Mouse (Mus musculus): ENCODE results near the gene Fibcd1. TPM values are rescaled to one million over a fixed set of nuclear protein-coding genes. Genes with fewer than 3 reads are reported as not detected.

The Fibcd1 gene
- polyA plus RNA-seq, 1 experiment = 0.13 TPM

DNA sequence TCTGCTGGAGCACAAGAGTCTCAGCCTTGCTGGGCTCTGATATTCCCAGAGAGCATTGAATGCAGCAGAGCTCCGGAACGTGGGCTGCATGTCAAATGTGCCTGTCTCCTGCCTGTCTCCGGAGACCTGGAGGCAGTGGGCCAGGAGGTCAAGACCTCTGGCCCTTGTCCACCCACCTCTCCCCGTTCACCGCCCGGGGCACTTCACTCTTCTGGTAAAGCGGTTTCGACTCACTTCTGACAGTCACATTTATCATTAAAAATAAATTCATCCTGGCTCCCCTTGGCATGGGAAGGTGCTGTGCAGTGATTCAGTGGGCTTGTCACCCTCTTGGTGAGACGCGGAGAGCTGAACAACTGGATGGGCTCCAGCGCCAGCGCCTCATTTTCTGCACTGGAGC is 4.3 kb upstream of the Fibcd1 start:
- no peaks in the 10 kb centered on the region for H3K36me3 ChIP-seq (ENCODE audit: control insufficient read depth, insufficient read depth)
- no peak overlapping the region for H3K4me2 ChIP-seq (ENCODE audit: low read depth)
- no peak for TF ChIP-seq USF1 (IDR thresholded peaks at IDR 0.05; ENCODE audit: low read depth)
- TF ChIP-seq POLR2A (IDR thresholded peaks at IDR 0.05; ENCODE audit: insufficient read length, low read depth) = no peak
- TF ChIP-seq REST (IDR thresholded peaks at IDR 0.05; ENCODE audit: insufficient read depth, insufficient read length) = no peak
- TF ChIP-seq E2F4 (IDR thresholded peaks at IDR 0.05; ENCODE audit: insufficient read depth) = no peak
- TF ChIP-seq MYOG (IDR thresholded peaks at IDR 0.05; ENCODE audit: control insufficient read depth in 1 of 3, insufficient read depth in 1 of 3, insufficient read length in 2 of 3, low read depth in 2 of 3) = no peak
- no peak for TF ChIP-seq SRF (IDR thresholded peaks at IDR 0.05; ENCODE audit: control insufficient read depth, insufficient read length, low read depth)
- TF ChIP-seq CEBPB (IDR thresholded peaks at IDR 0.05; ENCODE audit: insufficient read depth, poor library complexity, severe bottlenecking) = no peak
- TF ChIP-seq TCF3 (IDR thresholded peaks at IDR 0.05; ENCODE audit: insufficient read length, low read depth) = no peak
- no peak for TF ChIP-seq POLR2AphosphoS2 (IDR thresholded peaks at IDR 0.05; ENCODE audit: insufficient read length, low read depth)
- TF ChIP-seq MYOD1 (IDR thresholded peaks at IDR 0.05; ENCODE audit: control insufficient read depth in 1 of 3, insufficient read length in 2 of 3, low read depth in 2 of 3) = no peak
- no peak for TF ChIP-seq MAX (IDR thresholded peaks at IDR 0.05; ENCODE audit: low read depth)
- TF ChIP-seq TCF12 (IDR thresholded peaks at IDR 0.05; ENCODE audit: insufficient read depth, poor library complexity, severe bottlenecking) = no peak
- H3K27me3 ChIP-seq (ENCODE audit: control insufficient read depth, insufficient read depth, insufficient read length) = peaks cover 45% of the 10 kb centered on the region
- H3ac ChIP-seq (ENCODE audit: control insufficient read depth, insufficient read length) = no peak overlapping the region
- H3K79me2 ChIP-seq (ENCODE audit: control insufficient read depth, insufficient read depth) = no peaks in the 10 kb centered on the region
- H3K4me3 ChIP-seq = no peak overlapping the region

DNA sequence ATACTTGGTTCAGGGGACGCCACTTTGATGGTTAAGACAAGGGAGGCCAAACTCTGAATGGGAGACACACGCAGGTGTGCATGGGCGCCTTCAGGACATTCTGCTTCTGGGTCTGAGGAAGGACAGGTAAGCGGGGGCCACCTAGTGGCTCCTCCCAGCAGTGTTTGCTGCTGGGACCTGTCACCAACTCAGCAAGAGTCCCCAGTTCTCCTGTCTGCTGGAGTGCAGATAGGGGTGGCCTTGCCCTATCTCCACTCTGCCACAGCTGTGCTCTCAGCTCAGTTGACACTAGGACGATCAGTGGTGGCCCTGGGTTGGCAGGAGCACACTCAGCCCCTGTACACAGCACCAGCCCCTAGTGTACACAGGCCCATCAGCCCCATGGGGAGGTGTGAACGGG is 2.1 kb upstream of the Fibcd1 start:
- Histone ChIP-seq H3K79me2 (ENCODE audit: control insufficient read depth, insufficient read depth) (no peaks in the 10 kb centered on the region), H3ac (ENCODE audit: control insufficient read depth, insufficient read length) (no peak overlapping the region), H3K27me3 (ENCODE audit: control insufficient read depth, insufficient read depth, insufficient read length) (peaks cover 48% of the 10 kb centered on the region), H3K4me2 (ENCODE audit: low read depth) (no peak overlapping the region), H3K4me3 (no peak overlapping the region), H3K36me3 (ENCODE audit: control insufficient read depth, insufficient read depth) (no peaks in the 10 kb centered on the region)
- no peak for TF ChIP-seq E2F4 (IDR thresholded peaks at IDR 0.05; ENCODE audit: insufficient read depth)

DNA sequence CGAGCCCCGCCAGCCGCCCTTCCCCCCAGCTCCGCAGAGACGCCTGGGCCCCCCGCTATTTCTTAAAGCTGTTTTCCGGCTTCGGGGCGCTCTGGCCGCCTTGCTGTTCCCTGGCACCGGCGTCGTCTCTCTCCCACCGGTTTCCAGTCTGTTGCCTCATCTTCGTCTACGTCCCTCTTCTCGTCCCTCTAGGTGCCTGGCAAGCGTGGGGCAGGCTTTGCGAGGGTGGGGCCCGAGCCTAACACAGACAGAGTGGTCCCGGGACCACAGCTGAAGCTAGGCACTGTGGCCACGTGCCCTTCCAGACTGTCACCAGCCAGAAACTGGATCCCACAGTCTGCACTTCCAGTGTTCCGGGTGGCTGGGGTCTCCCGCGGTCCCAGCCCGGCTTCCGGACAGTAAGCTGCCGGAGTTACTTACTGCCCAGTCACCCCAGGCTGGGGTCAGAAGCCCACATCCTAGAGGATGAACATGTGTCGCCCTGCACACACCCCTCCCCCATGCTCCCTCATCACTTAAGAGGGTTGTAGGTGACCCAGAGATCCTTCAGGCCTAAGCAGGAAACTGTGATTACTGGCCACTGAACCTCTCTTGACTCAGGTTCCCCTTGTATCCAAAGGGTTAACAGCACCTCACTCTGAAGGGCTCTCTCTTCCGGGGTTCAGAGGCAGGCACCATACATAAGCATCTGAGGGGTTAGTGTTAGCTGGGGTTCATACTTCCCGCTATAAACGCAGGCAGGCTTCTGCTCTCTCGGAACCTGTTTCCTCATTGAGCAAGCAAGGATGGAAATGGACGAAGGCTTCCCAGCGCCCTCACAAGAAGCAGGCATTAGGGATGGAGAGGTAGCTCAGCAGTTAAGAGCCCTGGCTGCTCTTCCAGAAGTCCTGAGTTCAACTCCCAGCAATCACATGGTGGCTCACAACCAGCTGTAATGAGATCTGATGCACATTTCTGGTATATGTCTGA is 1.2 kb upstream of the Fibcd1 start:
- Histone ChIP-seq H3K27me3 (ENCODE audit: control insufficient read depth, insufficient read depth, insufficient read length) (peaks cover 52% of the 10 kb centered on the region), H3ac (ENCODE audit: control insufficient read depth, insufficient read length) (no peak overlapping the region), H3K4me3 (no peak overlapping the region), H3K79me2 (ENCODE audit: control insufficient read depth, insufficient read depth) (no peaks in the 10 kb centered on the region), H3K4me2 (ENCODE audit: low read depth) (peak overlapping the region; percentile 67), H3K36me3 (ENCODE audit: control insufficient read depth, insufficient read depth) (no peaks in the 10 kb centered on the region)
- TF ChIP-seq POLR2AphosphoS2 (IDR thresholded peaks at IDR 0.05; ENCODE audit: insufficient read length, low read depth) (no peak), POLR2A (IDR thresholded peaks at IDR 0.05; ENCODE audit: insufficient read length, low read depth) (no peak), CEBPB (IDR thresholded peaks at IDR 0.05; ENCODE audit: insufficient read depth, poor library complexity, severe bottlenecking) (no peak), SRF (IDR thresholded peaks at IDR 0.05; ENCODE audit: control insufficient read depth, insufficient read length, low read depth) (no peak), REST (IDR thresholded peaks at IDR 0.05; ENCODE audit: insufficient read depth, insufficient read length) (no peak), TCF12 (IDR thresholded peaks at IDR 0.05; ENCODE audit: insufficient read depth, poor library complexity, severe bottlenecking) (no peak), MYOG (IDR thresholded peaks at IDR 0.05; ENCODE audit: control insufficient read depth in 1 of 3, insufficient read depth in 1 of 3, insufficient read length in 2 of 3, low read depth in 2 of 3) (no peak)

DNA sequence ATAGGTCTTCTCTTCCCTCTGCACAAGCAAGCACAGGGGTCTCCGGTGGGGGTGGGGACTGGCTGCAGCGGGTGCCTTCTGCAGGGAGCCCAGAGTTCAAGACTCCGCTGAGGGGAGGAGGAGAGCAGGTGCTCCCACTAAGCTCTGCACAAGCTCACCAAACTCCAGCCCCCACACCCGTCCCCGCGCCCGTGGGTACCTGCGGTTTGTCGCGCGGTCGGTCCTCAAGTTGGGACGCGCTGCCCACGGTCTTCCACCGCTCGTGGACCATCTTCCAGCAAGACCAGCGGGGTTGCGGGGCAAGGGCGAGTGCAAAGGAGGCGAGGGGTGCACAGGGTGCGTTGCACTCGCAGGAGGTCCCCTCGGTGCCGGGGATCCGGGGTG is 301 bp downstream of the Fibcd1 start:
- Histone ChIP-seq H3K79me2 (ENCODE audit: control insufficient read depth, insufficient read depth) (no peaks in the 10 kb centered on the region), H3ac (ENCODE audit: control insufficient read depth, insufficient read length) (no peak overlapping the region), H3K4me3 (no peak overlapping the region), H3K27me3 (ENCODE audit: control insufficient read depth, insufficient read depth, insufficient read length) (peaks cover 59% of the 10 kb centered on the region), H3K36me3 (ENCODE audit: control insufficient read depth, insufficient read depth) (no peaks in the 10 kb centered on the region), H3K4me2 (ENCODE audit: low read depth) (peak overlapping the region; percentile 67)
- TF ChIP-seq POLR2AphosphoS2 (IDR thresholded peaks at IDR 0.05; ENCODE audit: insufficient read length, low read depth) = no peak
- no peak for TF ChIP-seq MYOG (IDR thresholded peaks at IDR 0.05; ENCODE audit: control insufficient read depth in 1 of 3, insufficient read depth in 1 of 3, insufficient read length in 2 of 3, low read depth in 2 of 3)

DNA sequence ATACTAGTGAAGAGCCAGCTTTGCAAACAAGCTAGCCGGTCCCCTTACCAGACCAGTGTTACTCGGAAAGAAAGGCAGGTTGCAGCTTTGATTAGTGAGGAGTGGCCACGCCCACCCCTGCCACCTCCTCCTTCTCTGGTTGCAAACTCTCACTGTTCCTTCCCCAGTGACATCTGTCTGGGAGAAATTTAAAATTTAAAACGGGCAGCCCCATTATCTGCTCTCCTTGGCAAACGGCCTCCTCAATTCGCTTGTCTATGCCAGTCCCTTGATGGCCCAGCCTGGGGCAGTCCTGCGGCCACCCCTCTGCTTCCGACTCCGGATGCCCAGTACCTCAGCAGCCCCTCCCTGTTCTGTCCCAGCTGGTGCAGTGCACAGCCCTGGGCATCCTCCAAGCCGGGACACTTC is 1.1 kb downstream of the Fibcd1 start:
- peaks cover 66% of the 10 kb centered on the region for H3K27me3 ChIP-seq (ENCODE audit: control insufficient read depth, insufficient read depth, insufficient read length)

More for the DNA sequence above, 1.1 kb downstream of the Fibcd1 start:
- Histone ChIP-seq H3K36me3 (ENCODE audit: control insufficient read depth, insufficient read depth) (no peaks in the 10 kb centered on the region), H3K79me2 (ENCODE audit: control insufficient read depth, insufficient read depth) (no peaks in the 10 kb centered on the region), H3ac (ENCODE audit: control insufficient read depth, insufficient read length) (no peak overlapping the region), H3K4me3 (no peak overlapping the region), H3K4me2 (ENCODE audit: low read depth) (no peak overlapping the region)
- TF ChIP-seq MYOD1 (IDR thresholded peaks at IDR 0.05; ENCODE audit: control insufficient read depth in 1 of 3, insufficient read length in 2 of 3, low read depth in 2 of 3) (no peak), TCF3 (IDR thresholded peaks at IDR 0.05; ENCODE audit: insufficient read length, low read depth) (no peak), MYOG (IDR thresholded peaks at IDR 0.05; ENCODE audit: control insufficient read depth in 1 of 3, insufficient read depth in 1 of 3, insufficient read length in 2 of 3, low read depth in 2 of 3) (no peak), SRF (IDR thresholded peaks at IDR 0.05; ENCODE audit: control insufficient read depth, insufficient read length, low read depth) (no peak), POLR2A (IDR thresholded peaks at IDR 0.05; ENCODE audit: insufficient read length, low read depth) (no peak), POLR2AphosphoS2 (IDR thresholded peaks at IDR 0.05; ENCODE audit: insufficient read length, low read depth) (no peak), E2F4 (IDR thresholded peaks at IDR 0.05; ENCODE audit: insufficient read depth) (no peak), CEBPB (IDR thresholded peaks at IDR 0.05; ENCODE audit: insufficient read depth, poor library complexity, severe bottlenecking) (no peak), REST (IDR thresholded peaks at IDR 0.05; ENCODE audit: insufficient read depth, insufficient read length) (no peak), TCF12 (IDR thresholded peaks at IDR 0.05; ENCODE audit: insufficient read depth, poor library complexity, severe bottlenecking) (no peak), USF1 (IDR thresholded peaks at IDR 0.05; ENCODE audit: low read depth) (no peak), MAX (IDR thresholded peaks at IDR 0.05; ENCODE audit: low read depth) (no peak)
